Mouse (Mus musculus) heart, postnatal 0 days (tissue): ENCODE results near the gene Amot. TPM values are rescaled to one million over a fixed set of nuclear protein-coding genes. Genes with fewer than 3 reads are reported as not detected.

Experiments
- ATAC-seq: fragments of 200-750 bp; cut with Nextera tagmentation; 2 replicates; pipeline ENCODE4 v1.8.0; 2017; ENCODE audit warnings: low read depth, moderate number of reproducible peaks, moderate library complexity; ENCODE audit not compliant: insufficient read depth
- DNase-seq: peaks from one replicate; pipeline ENCODE4 v3.0.0-alpha.2; 2016; ENCODE audit warnings: low spot score
- H3K27ac ChIP-seq: fragments of 300-500 bp; sonication (generic); 2 replicates; pipeline ENCODE4 v1.5.1; 2014; ENCODE audit warnings: low read depth, mild to moderate bottlenecking
- H3K27me3 ChIP-seq: fragments of 300-500 bp; sonication (generic); 2 replicates; pipeline ENCODE4 v1.6.1; 2014; ENCODE audit warnings: low read length, mixed read lengths; ENCODE audit not compliant: control insufficient read depth, insufficient read depth
- H3K36me3 ChIP-seq: fragments of 300-500 bp; sonication (generic); replicated peaks from 2 replicates; pipeline ENCODE4 v1.6.1; 2014; ENCODE audit warnings: low read length, mixed read lengths; ENCODE audit not compliant: control insufficient read depth, insufficient read depth
- H3K4me1 ChIP-seq: fragments of 300-500 bp; sonication (generic); 2 replicates; pipeline ENCODE4 v1.6.1; 2014; ENCODE audit warnings: antibody characterized with exemption; ENCODE audit not compliant: control insufficient read depth, insufficient read depth
- H3K4me2 ChIP-seq: fragments of 300-500 bp; sonication (generic); 2 replicates; pipeline ENCODE4 v1.6.1; 2014; ENCODE audit warnings: low read depth, mild to moderate bottlenecking, low read length, moderate library complexity
- H3K4me3 ChIP-seq: fragments of 300-500 bp; sonication (generic); 2 replicates; pipeline ENCODE4 v1.5.1; 2014; ENCODE audit warnings: low read depth, low read length
- H3K9ac ChIP-seq: fragments of 300-500 bp; sonication (generic); replicated peaks from 2 replicates; pipeline ENCODE4 v1.6.1; 2014; ENCODE audit warnings: low read depth, low read length, mixed read lengths
- H3K9me3 ChIP-seq: fragments of 300-500 bp; sonication (generic); replicated peaks from 2 replicates; pipeline ENCODE4 v1.6.1; 2016; ENCODE audit warnings: low read length; ENCODE audit not compliant: control insufficient read depth
- CTCF ChIP-seq: IDR thresholded peaks from 2 replicates; pipeline ENCODE4 v1.5.1; 2016; ENCODE audit warnings: antibody characterized with exemption, control low read depth, low read depth
- EP300 ChIP-seq: IDR thresholded peaks from 2 replicates; pipeline ENCODE4 v1.6.1; 2016; ENCODE audit warnings: antibody characterized with exemption, low read depth
- WGBS: fragments of 180-500 bp; shearing (Covaris S2); extraction: QIAGEN DNeasy Blood & Tissue Kit; methylation state at CpG from one replicate; pipeline ENCODE4 v1.1.7; 2014; 5-methylcytosine and 5-hydroxymethylcytosine counted together
- polyA plus RNA-seq: library from polyadenylated mRNA; unstranded; fragments of >200 nt; fragmentation: Nextera tagmentation; extraction: Ambion mirVana; gene quantifications from 2 replicates; pipeline ENCODE4 v1.2.1, GENCODE M21; 2015
- total RNA-seq: library from RNA; depleted of rRNA; stranded (reverse); fragments of >200 nt; gene quantifications from 2 replicates; pipeline ENCODE4 v1.2.3, GENCODE M21; 2014; ENCODE audit warnings: low replicate concordance

Amot gene
- total and polyA plus RNA-seq, 2 experiments from 2014 or later, result 2.0 to 6.3 TPM

- Histone ChIP-seq H3K27ac (no peak overlapping the region), H3K4me3 (no peak overlapping the region), H3K9ac (no peak overlapping the region), H3K4me2 (no peak overlapping the region), H3K27me3 (no peaks in the 10 kb centered on the region), H3K36me3 (no peaks in the 10 kb centered on the region), H3K4me1 (no peaks in the 10 kb centered on the region), H3K9me3 (no peaks in the 10 kb centered on the region)
- TF ChIP-seq EP300 (no peak), CTCF (no peak)
- no peak for ATAC-seq
- no peak for DNase-seq
- 68% methylated on average over 8 of the region's 8 CpGs for WGBS
Measured at GRCm38 (mm10) chrX:145501666-145502355, 3.2 kb downstream of the Amot start.

GRCm38 (mm10) chrX:145499101-145499500 is 5.9 kb downstream of the Amot start:
- H3K27me3 ChIP-seq, result no peaks in the 10 kb centered on the region
- H3K9ac ChIP-seq, result no peak overlapping the region
- no peak overlapping the region for H3K4me3 ChIP-seq
- no peaks in the 10 kb centered on the region for H3K4me1 ChIP-seq
- ATAC-seq (no peak), DNase-seq (no peak)
- H3K4me2 ChIP-seq, result no peak overlapping the region
- H3K27ac ChIP-seq, result no peak overlapping the region
- 62% methylated on average over 2 of the region's 2 CpGs for WGBS
- H3K36me3 ChIP-seq, result no peaks in the 10 kb centered on the region
- TF ChIP-seq CTCF, result no peak
- TF ChIP-seq EP300, result no peak
- H3K9me3 ChIP-seq, result no peaks in the 10 kb centered on the region

- no peak overlapping the region for H3K9ac ChIP-seq
- ATAC-seq, result no peak
- no peaks in the 10 kb centered on the region for H3K27me3 ChIP-seq
- H3K27ac ChIP-seq, result no peak overlapping the region
- H3K4me2 ChIP-seq, result no peak overlapping the region
- H3K4me3 ChIP-seq, result no peak overlapping the region
- no peak for DNase-seq
- no peaks in the 10 kb centered on the region for H3K36me3 ChIP-seq
- 55% methylated on average over 4 of the region's 4 CpGs for WGBS
- TF ChIP-seq CTCF (no peak), EP300 (no peak)
- H3K4me1 ChIP-seq, result no peaks in the 10 kb centered on the region
- no peaks in the 10 kb centered on the region for H3K9me3 ChIP-seq
Measured at GRCm38 (mm10) chrX:145498691-145499090, 6.3 kb downstream of the Amot start.

- H3K4me3 ChIP-seq, result no peak overlapping the region
- H3K27ac ChIP-seq, result no peak overlapping the region
- H3K36me3 ChIP-seq, result no peaks in the 10 kb centered on the region
- no peaks in the 10 kb centered on the region for H3K27me3 ChIP-seq
- DNase-seq (no peak), ATAC-seq (no peak)
- TF ChIP-seq EP300 (no peak), CTCF (no peak)
- H3K4me1 ChIP-seq, result no peaks in the 10 kb centered on the region
- H3K9ac ChIP-seq, result no peak overlapping the region
- WGBS, result 54% methylated on average over 6 of the region's 6 CpGs
- no peak overlapping the region for H3K4me2 ChIP-seq
- no peaks in the 10 kb centered on the region for H3K9me3 ChIP-seq
Measured at GRCm38 (mm10) chrX:145497486-145497885, 7.5 kb downstream of the Amot start.

GRCm38 (mm10) chrX:145495381-145495780 is 9.6 kb downstream of the Amot start:
- Histone ChIP-seq H3K4me2 (no peak overlapping the region), H3K4me1 (no peaks in the 10 kb centered on the region), H3K27me3 (no peaks in the 10 kb centered on the region), H3K9ac (no peak overlapping the region), H3K9me3 (no peaks in the 10 kb centered on the region), H3K36me3 (no peaks in the 10 kb centered on the region), H3K27ac (no peak overlapping the region), H3K4me3 (no peak overlapping the region)
- no peak for ATAC-seq
- 80% methylated on average over 4 of the region's 4 CpGs for WGBS
- TF ChIP-seq EP300, result no peak
- TF ChIP-seq CTCF, result no peak
- DNase-seq, result no peak

- ATAC-seq (no peak), DNase-seq (no peak)
- H3K36me3 ChIP-seq, result no peaks in the 10 kb centered on the region
- no peak overlapping the region for H3K4me2 ChIP-seq
- no peaks in the 10 kb centered on the region for H3K27me3 ChIP-seq
- 41% methylated on average over 1 of the region's 1 CpGs for WGBS
- H3K9me3 ChIP-seq, result no peaks in the 10 kb centered on the region
- TF ChIP-seq EP300 (no peak), CTCF (no peak)
- H3K4me3 ChIP-seq, result no peak overlapping the region
- no peak overlapping the region for H3K27ac ChIP-seq
- no peaks in the 10 kb centered on the region for H3K4me1 ChIP-seq
- no peak overlapping the region for H3K9ac ChIP-seq
Measured at GRCm38 (mm10) chrX:145490821-145491220, 14.2 kb downstream of the Amot start.
